Mouse (Mus musculus): Measurements from ENCODE around the gene Arsj.

DNA sequence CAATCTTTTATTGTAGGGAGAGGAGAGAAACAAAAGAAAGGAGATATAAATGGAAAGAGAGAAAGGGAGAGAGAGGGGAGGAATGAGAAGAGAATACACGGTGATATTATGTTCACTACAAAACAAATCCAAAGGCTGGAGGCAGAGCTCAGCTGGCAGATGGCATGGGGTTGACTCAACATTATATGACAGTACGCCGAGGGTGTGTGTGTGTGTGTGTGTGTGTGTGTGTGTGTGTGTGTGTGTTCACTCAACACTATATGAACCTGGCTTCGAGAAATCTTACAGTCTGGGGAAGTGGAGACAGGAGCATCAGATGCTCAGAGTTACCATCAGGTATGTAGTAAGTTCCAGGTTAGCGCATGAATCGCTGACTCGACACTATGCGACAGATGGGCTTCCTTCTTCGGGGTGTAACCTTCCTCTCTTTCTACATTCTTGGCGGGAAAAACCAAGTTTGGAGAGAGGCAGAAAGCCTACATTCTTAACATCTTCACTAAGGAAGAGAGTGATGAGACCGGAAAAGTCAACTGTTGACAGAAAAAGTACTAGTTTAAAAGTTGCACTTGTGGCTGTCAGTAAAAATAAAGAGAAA lies 456 bp upstream of the Arsj start:
- TF ChIP-seq POLR2A (IDR thresholded peaks at IDR 0.05; ENCODE audit: extremely low read depth, insufficient read depth, low read length) = no peak
- no peak for TF ChIP-seq CTCF (IDR thresholded peaks at IDR 0.05; ENCODE audit: extremely low read depth, insufficient read depth, low read length)
